Mouse (Mus musculus) embryonic facial prominence, embryonic 12.5 days (tissue): ENCODE data around the gene Hmgcs2. TPM values are rescaled to one million over a fixed set of nuclear protein-coding genes. Genes with fewer than 3 reads are reported as not detected.
"Not testable (repeated sequence)": the region's sequence is repeated elsewhere in the genome, so short reads cannot be mapped to it uniquely, and the experiment has no call there.

Source experiments
- ATAC-seq: fragments of 200-750 bp; cut with Nextera tagmentation; 2 replicates; pipeline ENCODE4 v1.8.0; 2017; ENCODE audit not compliant: insufficient number of reproducible peaks, insufficient read depth, low FRiP score, low TSS enrichment
- H3K27ac ChIP-seq: fragments of 300-500 bp; sonication (generic); 2 replicates; pipeline ENCODE4 v1.5.1; 2016; ENCODE audit warnings: mild to moderate bottlenecking
- H3K27me3 ChIP-seq: fragments of 300-500 bp; sonication (generic); 2 replicates; pipeline ENCODE4 v1.6.1; 2016; ENCODE audit warnings: mild to moderate bottlenecking, moderate library complexity
- H3K36me3 ChIP-seq: fragments of 300-500 bp; sonication (generic); 2 replicates; pipeline ENCODE4 v1.6.1; 2016; ENCODE audit warnings: mild to moderate bottlenecking
- H3K4me1 ChIP-seq: fragments of 300-500 bp; sonication (generic); 2 replicates; pipeline ENCODE4 v1.6.1; 2016
- H3K4me2 ChIP-seq: fragments of 300-500 bp; sonication (generic); replicated peaks from 2 replicates; pipeline ENCODE4 v1.6.1; 2016; ENCODE audit warnings: mild to moderate bottlenecking, moderate library complexity
- H3K4me3 ChIP-seq: fragments of 300-500 bp; sonication (generic); 2 replicates; pipeline ENCODE4 v1.5.1; 2016; ENCODE audit warnings: mild to moderate bottlenecking
- H3K9ac ChIP-seq: fragments of 300-500 bp; sonication (generic); 2 replicates; pipeline ENCODE4 v1.6.1; 2016; ENCODE audit warnings: mild to moderate bottlenecking, moderate library complexity
- H3K9me3 ChIP-seq: fragments of 300-500 bp; sonication (generic); 2 replicates; pipeline ENCODE4 v1.6.1; 2016; ENCODE audit warnings: mild to moderate bottlenecking, moderate library complexity
- WGBS: fragments of 180-500 bp; shearing (Covaris S2); methylation state at CpG from one replicate; pipeline ENCODE4 v1.1.7; 2016; 5-methylcytosine and 5-hydroxymethylcytosine counted together
- polyA plus RNA-seq: library from polyadenylated mRNA; unstranded; fragments of >200 nt; fragmentation: Nextera tagmentation; extraction: Ambion mirVana; gene quantifications from 2 replicates; pipeline ENCODE4 v1.2.1, GENCODE M21; 2016

The Hmgcs2 gene
- polyA plus RNA-seq, 1 experiment from 2014 or later: 2.8 TPM

GRCm38 (mm10) chr3:98317143-98317542 lies 36.9 kb downstream of the Hmgcs2 start:
- no peaks in the 10 kb centered on the region for H3K27me3 ChIP-seq
- H3K9me3 ChIP-seq: no peaks in the 10 kb centered on the region
- H3K36me3 ChIP-seq: peaks cover 55% of the 10 kb centered on the region
- no peak overlapping the region for H3K9ac ChIP-seq
- WGBS: 41% methylated on average over 3 of the region's 3 CpGs
- no peak overlapping the region for H3K4me2 ChIP-seq
- H3K27ac ChIP-seq: peak overlapping the region; percentile 78
- H3K4me3 ChIP-seq: no peak overlapping the region
- ATAC-seq: peak; percentile 53; the same call in 1 of the 2 replicates
- peaks cover 10% of the 10 kb centered on the region for H3K4me1 ChIP-seq

DNA sequence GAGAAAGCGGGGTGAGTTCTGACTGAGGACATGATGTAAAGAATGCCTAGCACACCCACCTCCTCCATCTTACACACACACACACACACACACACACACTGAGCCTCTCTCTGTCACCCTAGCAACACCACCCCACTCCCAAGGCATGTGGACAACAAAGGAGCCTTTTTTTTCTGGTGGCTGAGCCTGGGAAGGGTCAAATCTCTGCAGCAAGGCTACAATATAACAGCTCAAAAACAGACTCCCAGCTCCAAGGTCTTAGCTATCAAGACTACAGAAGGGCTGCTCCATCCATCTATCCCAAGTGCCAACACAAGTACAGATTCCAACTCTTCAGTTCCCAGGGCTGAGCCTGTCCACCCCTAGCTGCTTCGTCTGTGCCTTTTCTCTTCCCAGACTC lies 39.0 kb downstream of the Hmgcs2 start:
- Histone ChIP-seq H3K4me3 (no peak overlapping the region), H3K4me1 (peaks cover 10% of the 10 kb centered on the region), H3K27me3 (no peaks in the 10 kb centered on the region), H3K9ac (no peak overlapping the region), H3K36me3 (peaks cover 65% of the 10 kb centered on the region), H3K27ac (no peak overlapping the region), H3K9me3 (no peaks in the 10 kb centered on the region), H3K4me2 (no peak overlapping the region)
- no peak for ATAC-seq
- WGBS: 48% methylated on average over 2 of the region's 2 CpGs

- Histone ChIP-seq H3K27me3 (no peaks in the 10 kb centered on the region), H3K4me3 (no peak overlapping the region), H3K9ac (no peak overlapping the region), H3K9me3 (no peaks in the 10 kb centered on the region), H3K4me2 (no peak overlapping the region), H3K36me3 (peaks cover 64% of the 10 kb centered on the region), H3K27ac (no peak overlapping the region), H3K4me1 (peaks cover 7% of the 10 kb centered on the region)
- no peak for ATAC-seq
- 91% methylated on average over 5 of the region's 5 CpGs for WGBS
Observed at GRCm38 (mm10) chr3:98322209-98322608, 42.0 kb downstream of the Hmgcs2 start.

DNA sequence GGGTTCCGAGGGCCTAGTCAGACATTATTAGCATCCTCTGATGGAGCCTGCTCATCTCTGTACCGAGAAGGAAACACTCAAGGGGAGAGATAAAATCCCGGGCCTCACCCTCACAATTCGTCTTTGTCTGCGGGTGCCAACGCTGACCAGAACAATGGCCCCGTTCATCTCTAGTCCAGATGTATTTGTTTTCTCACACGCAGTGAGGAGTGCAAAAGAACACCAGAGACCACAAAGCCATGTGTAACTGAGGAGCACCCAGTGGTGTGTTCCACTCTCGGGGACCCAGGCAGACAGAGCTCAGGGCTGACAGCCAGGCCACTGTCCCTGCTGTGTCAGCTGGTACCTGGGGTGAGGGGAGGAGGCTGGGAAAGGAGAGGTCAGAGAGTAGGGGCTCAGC lies 44.0 kb downstream of the Hmgcs2 start:
- no peaks in the 10 kb centered on the region for H3K27me3 ChIP-seq
- ATAC-seq: no peak
- no peak overlapping the region; the same call in 1 of the 2 replicates for H3K27ac ChIP-seq
- H3K4me2 ChIP-seq: no peak overlapping the region
- no peaks in the 10 kb centered on the region for H3K9me3 ChIP-seq
- peaks cover 75% of the 10 kb centered on the region for H3K36me3 ChIP-seq
- 35% methylated on average over 9 of the region's 9 CpGs for WGBS
- H3K4me3 ChIP-seq: no peak overlapping the region
- H3K9ac ChIP-seq: no peak overlapping the region
- H3K4me1 ChIP-seq: no peaks in the 10 kb centered on the region

DNA sequence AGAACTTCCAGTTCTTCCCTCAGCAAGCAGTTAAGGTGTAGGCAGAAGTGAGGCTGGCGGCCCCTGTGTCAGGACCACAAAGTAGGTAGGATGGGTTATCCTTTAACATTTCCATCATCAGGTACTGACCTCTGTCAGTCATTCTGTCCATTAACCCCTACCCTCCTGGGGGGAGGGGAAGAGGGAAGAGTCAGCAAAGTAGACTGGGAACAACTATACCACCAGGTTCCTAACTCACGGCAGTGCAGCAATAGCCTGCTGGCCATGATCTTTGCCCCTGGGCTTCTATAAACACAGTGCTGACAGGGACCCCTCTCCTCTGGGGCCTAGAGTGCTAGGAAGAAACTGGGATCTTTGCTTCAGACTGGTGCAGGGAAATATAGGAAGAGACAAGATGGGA lies 53.8 kb downstream of the Hmgcs2 start:
- no peaks in the 10 kb centered on the region for H3K9me3 ChIP-seq
- peaks cover 44% of the 10 kb centered on the region for H3K36me3 ChIP-seq
- 69% methylated on average over 2 of the region's 2 CpGs for WGBS
- no peak for ATAC-seq
- H3K27ac ChIP-seq: no peak overlapping the region
- H3K4me1 ChIP-seq: peaks cover 36% of the 10 kb centered on the region
- H3K27me3 ChIP-seq: no peaks in the 10 kb centered on the region
- H3K9ac ChIP-seq: no peak overlapping the region
- no peak overlapping the region for H3K4me3 ChIP-seq
- no peak overlapping the region for H3K4me2 ChIP-seq

- Histone ChIP-seq H3K36me3 (peaks cover 35% of the 10 kb centered on the region), H3K4me3 (no peak overlapping the region), H3K9me3 (no peaks in the 10 kb centered on the region), H3K4me2 (no peak overlapping the region), H3K27me3 (no peaks in the 10 kb centered on the region), H3K27ac (no peak overlapping the region), H3K9ac (no peak overlapping the region), H3K4me1 (peaks cover 36% of the 10 kb centered on the region)
- ATAC-seq: no peak
Observed at GRCm38 (mm10) chr3:98335331-98335730, 55.1 kb downstream of the Hmgcs2 start.

GRCm38 (mm10) chr3:98335886-98336285 lies 55.7 kb downstream of the Hmgcs2 start:
- Histone ChIP-seq H3K27me3 (no peaks in the 10 kb centered on the region), H3K36me3 (peaks cover 30% of the 10 kb centered on the region), H3K4me1 (peaks cover 36% of the 10 kb centered on the region), H3K9ac (no peak overlapping the region), H3K27ac (no peak overlapping the region; the same call in 1 of the 2 replicates), H3K4me3 (no peak overlapping the region), H3K9me3 (no peaks in the 10 kb centered on the region), H3K4me2 (no peak overlapping the region)
- WGBS: 80% methylated on average over 7 of the region's 7 CpGs
- ATAC-seq: no peak

- Histone ChIP-seq H3K9ac (no peak overlapping the region), H3K4me1 (peaks cover 36% of the 10 kb centered on the region), H3K4me3 (no peak overlapping the region), H3K36me3 (peaks cover 19% of the 10 kb centered on the region), H3K27ac (no peak overlapping the region), H3K4me2 (peak overlapping the region; percentile 81; the same call in 1 of the 2 replicates), H3K9me3 (no peaks in the 10 kb centered on the region), H3K27me3 (no peaks in the 10 kb centered on the region)
- ATAC-seq: no peak
- 73% methylated on average over 22 of the region's 22 CpGs for WGBS
Observed at GRCm38 (mm10) chr3:98336661-98337654, 56.7 kb downstream of the Hmgcs2 start.

- Histone ChIP-seq H3K9ac (peak overlapping the region; percentile 85), H3K4me3 (peak overlapping the region; percentile 78), H3K4me2 (peak overlapping the region; percentile 81), H3K4me1 (peaks cover 36% of the 10 kb centered on the region), H3K27ac (peak overlapping the region; percentile 92), H3K36me3 (peaks cover 4% of the 10 kb centered on the region), H3K27me3 (no peaks in the 10 kb centered on the region), H3K9me3 (no peaks in the 10 kb centered on the region)
- no peak for ATAC-seq
- WGBS: 3% methylated on average over 15 of the region's 15 CpGs
Observed at GRCm38 (mm10) chr3:98338584-98339041, 58.4 kb downstream of the Hmgcs2 start.

- Histone ChIP-seq H3K4me1 (peaks cover 36% of the 10 kb centered on the region), H3K4me3 (peak overlapping the region; percentile 78), H3K9ac (peak overlapping the region; percentile 85), H3K27ac (peak overlapping the region; percentile 92), H3K36me3 (no peaks in the 10 kb centered on the region; the same call in none of the 2 replicates), H3K9me3 (no peaks in the 10 kb centered on the region), H3K27me3 (no peaks in the 10 kb centered on the region), H3K4me2 (peak overlapping the region; percentile 81)
- ATAC-seq: no peak
- WGBS: under 1% methylated on average over 46 of the region's 46 CpGs
Observed at GRCm38 (mm10) chr3:98339097-98339705, 59.0 kb downstream of the Hmgcs2 start.

GRCm38 (mm10) chr3:98339706-98340109 lies 59.5 kb downstream of the Hmgcs2 start, which contains the start of gene Phgdh:
Phgdh (minus strand) TSS chr3:98339990.
- peak within 1 kb of the TSS; percentile 78 for H3K4me3 ChIP-seq
- H3K27me3 ChIP-seq, H3K9me3 ChIP-seq, H3K36me3 ChIP-seq: not testable (repeated sequence)
- peak within 1 kb of the TSS; percentile 85 for H3K9ac ChIP-seq
- peaks cover 36% of the 10 kb centered on the region for H3K4me1 ChIP-seq
- 0% methylated on average over 10 of the region's 10 CpGs for WGBS
- ATAC-seq: peak; percentile 61; the same call in 1 of the 2 replicates
- H3K4me2 ChIP-seq: peak within 1 kb of the TSS; percentile 81
- H3K27ac ChIP-seq: peak within 1 kb of the TSS; percentile 92
